Mouse (Mus musculus) mouse embryonic stem cell (cell line): Measurements from ENCODE around the gene Arhgef9.

Experiments used
- in situ Hi-C, 2 experiments: fragments of 300-500 bp; cut with MboI; formaldehyde crosslinking; loops; 1 replicate in 1 of 2; 3 replicates in 1 of 2; pipeline ENCODE4 v1.14.3; 2019 to 2020; ENCODE audit warnings: low sequenced_read_pairs in 2 of 2, low pct_unique_long_range_greater_than_20kb in 1 of 2, mixed read lengths in 1 of 2; ENCODE audit not compliant: unreplicated experiment in 1 of 2

Gene Arhgef9

GRCm38 (mm10) chrX:95026361-95026892, 170.2 kb downstream of the Arhgef9 start, which contains the start of gene Spin4:
Gene Spin4 (minus strand): TSS chrX:95026682.
- in situ Hi-C loops: no loop called here

- in situ Hi-C loops: no loop called here
Observed at GRCm38 (mm10) chrX:95025779-95026360, 170.8 kb downstream of the Arhgef9 start.

GRCm38 (mm10) chrX:95012033-95012432, 184.6 kb downstream of the Arhgef9 start:
- in situ Hi-C loops: no loop called here
